12 mouse cellular contexts compared by ENCODE assay signal in genomic region chr15:93630001-93630541, GRCm38 (mm10). TPM values are rescaled to one million over a fixed set of nuclear protein-coding genes. Genes with fewer than 3 reads are reported as not detected.
DNase-seq lines count a peak whose midpoint lies in the region; ATAC-seq and TF ChIP-seq lines count a peak whose summit lies in the region.
"Had no signal": no experiment of that assay in that cellular context is flagged by ENCODE, and none has a peak within 500 bp of the region (broad histone marks: within the 10 kb centered on the region; RNA-seq: fewer than 3 reads in every experiment).

No protein-coding gene starts in this region.

- 41% methylated on average over 14 of the region's 14 CpGs for WGBS in lung, embryonic 14.5 days
- 67% methylated on average over 14 of the region's 14 CpGs for WGBS in lung, adult 2 months
- WGBS in limb, embryonic 10.5 days = 54% methylated on average over 14 of the region's 14 CpGs
- WGBS in midbrain, embryonic 13.5 days = 94% methylated on average over 14 of the region's 14 CpGs

- peak; percentile 24 to 40 for DNase-seq in adrenal gland, adult (ENCODE audit: inconsistent age in 2 of 2, low spot score in 1 of 2)
- no peak for DNase-seq in adrenal gland, postnatal 4 days (ENCODE audit: low spot score in 2 of 2)
- DNase-seq in lung, embryonic 14.5 days = peak; percentile 83
- DNase-seq in lung, adult 2 months = no peak
- DNase-seq in limb, embryonic 10.5 days (ENCODE audit: low spot score) = no peak
- no peak for DNase-seq in frontal cortex, postnatal 36 days (ENCODE audit: low spot score in 2 of 2)
- no peak for DNase-seq in right cerebral cortex, postnatal 14 days
- DNase-seq: cerebellum, adult 8-10 months; liver, postnatal 0 days had no signal

- H3K4me1 ChIP-seq in lung, embryonic 14.5 days (ENCODE audit: insufficient read depth) = peaks cover 14% of the 10 kb centered on the region; the same call in 1 of the 2 replicates
- no peaks in the 10 kb centered on the region for H3K4me1 ChIP-seq in lung, adult 2 months (ENCODE audit: control insufficient read depth, insufficient read depth, low read length)
- peaks cover 41% of the 10 kb centered on the region for H3K4me1 ChIP-seq in limb, embryonic 10.5 days
- no peaks in the 10 kb centered on the region for H3K4me1 ChIP-seq in midbrain, embryonic 13.5 days (replicated peaks)
- H3K4me1 ChIP-seq: hindbrain, embryonic 15.5 days; midbrain, embryonic 15.5 days had no signal

- H3K9me3 ChIP-seq in lung, embryonic 14.5 days (ENCODE audit: low read depth, low read length) = no peaks in the 10 kb centered on the region
- no peaks in the 10 kb centered on the region for H3K9me3 ChIP-seq in limb, embryonic 10.5 days (replicated peaks)
- H3K9me3 ChIP-seq in midbrain, embryonic 13.5 days = no peaks in the 10 kb centered on the region
- H3K9me3 ChIP-seq: hindbrain, embryonic 15.5 days; midbrain, embryonic 15.5 days had no signal

- no peaks in the 10 kb centered on the region for H3K27me3 ChIP-seq in lung, embryonic 14.5 days (ENCODE audit: insufficient read depth, low read length)
- no peaks in the 10 kb centered on the region for H3K27me3 ChIP-seq in limb, embryonic 10.5 days (ENCODE audit: low read depth, poor library complexity, severe bottlenecking)
- no peaks in the 10 kb centered on the region for H3K27me3 ChIP-seq in midbrain, embryonic 13.5 days
- H3K27me3 ChIP-seq: hindbrain, embryonic 15.5 days; midbrain, embryonic 15.5 days had no signal

- H3K4me2 ChIP-seq in lung, embryonic 14.5 days = peak overlapping the region; percentile 35; the same call in 1 of the 2 replicates
- H3K4me2 ChIP-seq in midbrain, embryonic 13.5 days (replicated peaks) = no peak overlapping the region
- H3K4me2 ChIP-seq: hindbrain, embryonic 15.5 days; midbrain, embryonic 15.5 days had no signal

- no peak for TF ChIP-seq POLR2A in lung, adult 2 months (IDR thresholded peaks at IDR 0.05; ENCODE audit: borderline replicate concordance, extremely low read depth, low read depth, low read length)

- peak; percentile 72 for ATAC-seq in lung, embryonic 14.5 days (ENCODE audit: insufficient read depth)
- no peak for ATAC-seq in midbrain, embryonic 13.5 days
- ATAC-seq: liver, postnatal 0 days; midbrain, embryonic 15.5 days had no signal

- H3K9ac ChIP-seq in lung, embryonic 14.5 days = no peak overlapping the region
- H3K9ac ChIP-seq in midbrain, embryonic 13.5 days (replicated peaks) = no peak overlapping the region
- H3K9ac ChIP-seq: hindbrain, embryonic 15.5 days; liver, postnatal 0 days; midbrain, embryonic 15.5 days had no signal

- TF ChIP-seq CTCF in lung, embryonic 14.5 days (IDR thresholded peaks at IDR 0.05; ENCODE audit: low read depth) = no peak
- no peak for TF ChIP-seq CTCF in lung, adult 2 months (IDR thresholded peaks at IDR 0.05; ENCODE audit: insufficient read depth, low read length)

- H3K27ac ChIP-seq in lung, embryonic 14.5 days (ENCODE audit: low read depth) = peak overlapping the region; percentile 60; the same call in 1 of the 2 replicates
- 0 out of 2 replicates have a peak overlapping the region, but pooled peaks have one; percentile 56 for H3K27ac ChIP-seq in limb, embryonic 10.5 days
- H3K27ac ChIP-seq in midbrain, embryonic 13.5 days = no peak overlapping the region
- H3K27ac ChIP-seq: hindbrain, embryonic 15.5 days; midbrain, embryonic 15.5 days had no signal

- H3K4me3 ChIP-seq in lung, embryonic 14.5 days (ENCODE audit: low read depth, low read length) = no peak overlapping the region
- no peak overlapping the region for H3K4me3 ChIP-seq in lung, adult 2 months (replicated peaks; ENCODE audit: extremely low read depth, low read depth, low read length)
- H3K4me3 ChIP-seq in limb, embryonic 10.5 days = no peak overlapping the region
- H3K4me3 ChIP-seq in midbrain, embryonic 13.5 days (replicated peaks) = no peak overlapping the region
- H3K4me3 ChIP-seq: hindbrain, embryonic 15.5 days; midbrain, embryonic 15.5 days had no signal

- H3K36me3 ChIP-seq in lung, embryonic 14.5 days (ENCODE audit: insufficient read depth) = no peaks in the 10 kb centered on the region
- H3K36me3 ChIP-seq in limb, embryonic 10.5 days = no peaks in the 10 kb centered on the region
- no peaks in the 10 kb centered on the region for H3K36me3 ChIP-seq in midbrain, embryonic 13.5 days
- H3K36me3 ChIP-seq: hindbrain, embryonic 15.5 days; midbrain, embryonic 15.5 days had no signal

RNA-seq across cellular contexts. Expression of gene Prickle1, which starts 34.4 kb away (rescaled TPM):
- 10 to 100 TPM; 30.2 to 30.4 TPM for total RNA-seq in adrenal gland, postnatal 4 days (2021)
- polyA plus RNA-seq in lung, embryonic 14.5 days (2014; fragmentation: Nextera tagmentation; extraction: Ambion mirVana) = 22.7 and 26.9 TPM in 2 replicates
- polyA plus RNA-seq in lung, adult 2 months (2012; rRNA removed) = 44.2 and 62.3 TPM in 2 replicates
- polyA plus RNA-seq in limb, embryonic 10.5 days (2016; fragmentation: Nextera tagmentation; extraction: Ambion mirVana) = 20.4 and 25.7 TPM in 2 replicates
- 6.4 and 8.0 TPM in 2 replicates for polyA plus RNA-seq in midbrain, embryonic 13.5 days (2015; fragmentation: Nextera tagmentation; extraction: Ambion mirVana)

Comparison
In these comparisons a context has a peak if more than half of its experiments do, and no peak if none do; other contexts are left out.
1. DNase-seq: peak in adrenal gland, adult (2 of 2) and lung, embryonic 14.5 days (single experiment); none in adrenal gland, postnatal 4 days (0 of 2), lung, adult 2 months (single experiment), limb, embryonic 10.5 days (single experiment), frontal cortex, postnatal 36 days (0 of 2) and right cerebral cortex, postnatal 14 days (single experiment).